Mouse (Mus musculus): ENCODE measurements around the gene Bcas3.
A peak's percentile ranks its signal among the peaks of the same experiment; 100 is the strongest.
"Not testable (repeated sequence)": the region's sequence is repeated elsewhere in the genome, so short reads cannot be mapped to it uniquely, and the experiment has no call there.

Bcas3 gene

DNA sequence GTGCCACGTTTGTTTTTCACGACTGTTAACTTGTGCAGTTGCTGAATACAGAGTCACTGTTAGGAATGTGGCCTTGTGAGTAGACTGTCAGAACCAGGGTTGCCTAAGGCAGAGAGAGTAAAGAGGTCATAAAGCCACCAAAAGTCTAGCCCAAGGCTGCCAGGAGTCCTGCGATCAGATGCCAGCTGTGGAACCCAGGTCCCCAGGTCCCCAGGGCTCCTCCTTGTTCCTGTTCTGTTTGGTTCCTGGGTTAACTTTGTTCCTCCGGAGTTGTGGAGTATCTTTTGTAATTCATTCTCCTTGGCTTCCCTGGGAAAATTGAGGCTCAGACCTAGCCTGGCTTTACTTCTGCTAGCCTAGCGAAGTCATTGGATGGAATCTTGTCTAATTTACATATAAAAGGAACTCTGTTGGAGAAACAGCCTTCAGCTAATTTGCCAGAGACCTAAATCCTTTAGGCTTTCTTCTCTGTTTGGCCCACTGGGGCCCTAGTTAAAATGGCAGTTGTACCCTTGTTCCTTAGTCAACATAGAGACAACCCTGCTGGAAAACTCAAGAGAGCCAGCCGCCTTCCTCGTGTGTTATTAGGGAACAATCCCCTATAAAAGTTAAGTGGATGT lies 361.5 kb downstream of the Bcas3 start:
- no peak for DNase-seq

GRCm38 (mm10) chr11:85716730-85717129 lies 363.8 kb downstream of the Bcas3 start:
- not testable (repeated sequence) for DNase-seq

DNA sequence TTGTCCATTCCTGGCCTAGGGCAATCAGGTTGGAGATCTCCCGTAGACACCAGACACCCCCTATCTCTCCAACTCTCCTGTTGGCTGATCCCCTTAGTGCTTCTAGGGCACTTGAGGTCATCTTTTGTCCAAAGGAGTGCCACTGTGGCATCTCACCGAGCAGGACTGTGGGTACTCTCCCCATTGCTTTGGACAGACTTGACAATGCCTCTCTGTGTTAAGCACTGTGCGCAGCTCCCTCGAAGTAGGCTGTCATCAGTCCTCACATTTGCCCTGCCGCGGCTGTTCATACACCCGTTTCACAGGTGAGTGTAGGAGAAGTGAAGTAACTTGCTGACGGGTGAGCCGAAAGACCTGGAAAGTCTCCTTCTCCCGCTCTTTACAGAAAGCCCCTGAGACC lies 366.1 kb downstream of the Bcas3 start:
- DNase-seq: no peak

- DNase-seq: no peak
These were observed 366.8 kb downstream of the Bcas3 start for GRCm38 (mm10) chr11:85719766-85720165.

DNA sequence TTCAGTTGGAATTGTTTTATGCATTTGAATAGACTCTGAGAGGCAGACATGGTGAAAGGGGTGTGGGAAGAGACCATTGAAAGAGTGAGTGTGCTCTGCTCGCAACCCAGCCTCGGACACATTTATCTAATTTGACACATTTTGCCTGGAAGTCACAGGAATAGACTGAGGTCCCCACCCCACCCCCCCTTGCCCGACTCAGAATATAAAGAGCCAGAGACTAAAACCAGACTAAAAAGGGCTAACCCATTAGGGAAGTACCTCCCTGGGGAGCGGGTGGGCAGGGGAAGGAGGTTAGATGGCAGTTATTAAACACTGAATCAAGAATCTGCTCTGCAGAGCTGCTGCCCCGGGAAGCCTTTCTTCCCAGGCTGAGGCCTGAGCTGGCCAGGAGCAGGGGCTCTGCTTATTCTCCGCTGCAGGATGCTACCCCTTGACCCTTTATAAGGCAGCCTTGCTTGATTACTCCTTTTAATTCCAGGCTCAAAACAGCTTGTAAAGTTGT lies 367.4 kb downstream of the Bcas3 start:
- no peak for DNase-seq

- DNase-seq: no peak
These were observed 369.0 kb downstream of the Bcas3 start for GRCm38 (mm10) chr11:85721986-85722385.

DNA sequence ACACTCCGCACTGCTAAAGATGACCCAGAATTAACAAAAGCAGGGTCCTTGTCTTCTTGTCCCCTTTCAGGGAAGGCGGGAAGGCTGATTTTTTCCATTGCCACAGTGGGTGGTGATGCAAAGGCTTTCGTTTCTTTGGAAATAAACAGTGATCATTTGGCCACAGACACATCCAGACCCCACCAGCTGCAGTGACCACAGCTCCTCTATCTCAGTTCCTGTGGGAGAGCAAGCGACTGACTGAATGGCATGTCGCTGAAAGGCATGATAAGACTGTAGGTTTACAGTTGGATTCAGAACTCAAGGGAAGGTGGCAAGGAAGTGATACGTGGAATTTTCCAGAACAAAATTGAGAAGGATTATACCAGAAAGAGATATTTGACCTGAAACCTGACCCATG lies 371.2 kb downstream of the Bcas3 start:
- DNase-seq: no peak

DNA sequence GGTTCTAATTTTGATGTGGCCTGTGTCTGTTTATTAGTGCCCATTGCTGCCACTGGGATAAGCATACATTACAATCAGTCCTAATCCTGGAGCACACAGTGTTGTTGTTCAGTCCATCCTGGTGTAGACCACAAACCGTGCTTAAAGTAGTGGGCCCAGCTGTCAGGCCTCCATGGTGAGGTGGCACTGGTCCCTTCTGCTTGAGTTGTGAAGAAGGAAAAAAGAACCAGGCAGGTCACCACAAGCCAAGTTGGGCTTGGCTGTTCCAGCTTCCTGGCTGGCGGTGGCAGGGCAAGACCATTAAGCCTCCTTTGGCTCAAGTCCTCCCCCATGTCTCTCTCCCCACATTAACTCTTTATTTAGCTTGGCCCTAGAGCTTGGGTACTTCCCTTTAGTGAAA lies 376.8 kb downstream of the Bcas3 start:
- no peak for DNase-seq

- no peak for DNase-seq
These were observed 379.6 kb downstream of the Bcas3 start for GRCm38 (mm10) chr11:85732462-85733012.

GRCm38 (mm10) chr11:85733577-85733976 lies 380.6 kb downstream of the Bcas3 start:
- peak in 1 of 2 experiments; percentile 9 for DNase-seq

DNA sequence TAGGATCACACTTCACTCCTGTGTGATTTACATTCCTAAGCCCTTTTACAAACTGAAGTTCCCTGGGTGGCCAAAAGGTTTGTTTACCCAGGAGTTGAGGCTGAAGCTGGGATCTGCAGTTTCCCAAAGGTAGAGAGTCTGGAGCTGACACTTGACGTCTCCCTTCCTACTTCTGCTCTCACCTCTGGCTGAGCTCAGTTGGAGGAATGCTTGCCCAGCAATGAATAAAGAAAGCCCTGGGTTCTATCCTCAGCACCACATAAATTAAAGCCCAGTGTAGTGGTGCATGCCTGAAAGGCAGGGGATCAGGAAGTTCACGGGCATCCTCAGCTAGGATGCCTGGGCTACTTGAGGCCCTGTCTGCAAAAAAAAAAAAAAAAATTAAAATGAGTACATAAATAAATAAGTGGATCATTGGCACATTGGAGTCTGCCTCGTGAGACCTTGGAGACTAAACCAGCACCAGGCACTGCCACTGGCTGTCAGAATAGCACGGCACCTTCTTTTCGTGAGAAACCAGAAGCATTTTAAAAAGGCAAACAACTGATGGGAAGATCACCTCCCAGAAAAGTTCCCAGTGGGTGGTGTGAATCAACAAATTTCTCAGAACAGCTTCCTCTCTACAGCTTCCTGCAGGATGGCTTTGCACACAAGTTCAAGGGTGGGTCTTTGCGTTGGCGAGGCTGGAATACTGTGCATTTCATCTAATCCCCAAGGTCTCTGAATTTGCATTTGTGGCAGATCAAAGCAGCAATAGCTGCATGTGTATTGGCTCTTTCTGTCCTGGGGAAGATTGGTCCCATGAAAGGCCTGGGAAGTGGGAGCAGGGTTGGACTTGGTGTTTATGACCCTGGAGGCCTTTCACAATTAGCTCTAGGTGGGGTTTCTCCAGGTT lies 381.6 kb downstream of the Bcas3 start:
- DNase-seq: no peak

- no peak for DNase-seq
These were observed 384.3 kb downstream of the Bcas3 start for GRCm38 (mm10) chr11:85737227-85737626.

DNA sequence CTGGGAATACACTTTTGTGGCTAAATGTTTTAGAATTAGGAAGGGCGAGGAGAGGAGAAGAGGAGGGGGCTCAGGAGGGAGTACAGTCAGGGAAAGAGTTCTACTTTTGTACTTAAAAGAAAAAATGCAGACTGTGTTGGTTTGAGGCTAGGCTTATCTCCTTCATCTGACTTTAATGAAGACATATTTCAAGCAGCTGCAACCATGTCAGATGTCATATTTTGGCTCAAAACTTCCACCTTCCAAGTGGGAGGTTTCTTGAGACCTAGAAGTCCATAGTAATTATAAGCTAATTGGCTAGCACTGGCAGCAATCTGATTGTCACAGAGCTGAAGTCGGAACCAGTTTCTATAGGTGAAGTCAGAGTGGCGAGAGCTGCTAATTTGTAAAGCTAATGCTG lies 384.9 kb downstream of the Bcas3 start:
- DNase-seq: no peak

GRCm38 (mm10) chr11:85738585-85738984 lies 385.6 kb downstream of the Bcas3 start:
- DNase-seq: no peak

DNA sequence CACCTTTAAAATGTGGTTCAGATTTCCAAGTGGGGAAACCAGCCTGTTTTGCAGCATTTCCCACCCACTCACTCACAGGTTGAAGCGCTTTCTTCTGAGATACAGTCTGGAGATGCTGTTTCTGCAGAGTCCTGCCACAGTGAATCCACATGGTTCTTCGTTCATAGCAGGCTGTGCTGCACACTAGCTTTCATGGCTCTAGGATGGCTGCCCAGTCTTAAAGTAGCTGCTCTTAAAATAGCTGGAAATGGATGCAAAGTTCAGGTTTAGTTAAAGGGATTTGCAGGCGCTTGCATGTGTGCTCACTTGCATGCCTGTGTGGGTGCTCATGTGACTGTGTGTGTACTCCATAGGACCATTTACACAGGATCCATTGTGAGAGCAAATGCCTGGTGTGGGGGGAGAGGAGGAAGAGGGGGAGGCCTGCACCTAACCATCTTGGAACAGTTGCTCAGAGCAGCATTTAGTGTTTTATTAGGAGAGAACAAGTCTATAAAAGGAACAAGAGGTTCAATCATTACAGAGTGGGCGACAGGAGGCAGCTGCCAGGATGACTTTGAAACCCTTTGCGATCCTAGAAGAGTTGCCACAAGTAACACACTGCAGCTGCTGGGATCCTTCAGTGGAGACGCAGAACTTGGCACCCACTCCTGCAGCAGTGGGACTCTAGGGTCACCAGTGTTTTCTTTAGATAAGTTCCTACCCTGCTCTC lies 386.5 kb downstream of the Bcas3 start:
- no peak for DNase-seq

- no peak for DNase-seq
These were observed 393.4 kb downstream of the Bcas3 start for GRCm38 (mm10) chr11:85746373-85746772.

- no peak for DNase-seq
These were observed 395.9 kb downstream of the Bcas3 start for GRCm38 (mm10) chr11:85748891-85749290.

GRCm38 (mm10) chr11:85751171-85751570 lies 398.2 kb downstream of the Bcas3 start:
- no peak for DNase-seq

GRCm38 (mm10) chr11:85754631-85755502 lies 401.9 kb downstream of the Bcas3 start:
- DNase-seq: no peak

GRCm38 (mm10) chr11:85755503-85756044 lies 402.6 kb downstream of the Bcas3 start:
- no peak for DNase-seq

DNA sequence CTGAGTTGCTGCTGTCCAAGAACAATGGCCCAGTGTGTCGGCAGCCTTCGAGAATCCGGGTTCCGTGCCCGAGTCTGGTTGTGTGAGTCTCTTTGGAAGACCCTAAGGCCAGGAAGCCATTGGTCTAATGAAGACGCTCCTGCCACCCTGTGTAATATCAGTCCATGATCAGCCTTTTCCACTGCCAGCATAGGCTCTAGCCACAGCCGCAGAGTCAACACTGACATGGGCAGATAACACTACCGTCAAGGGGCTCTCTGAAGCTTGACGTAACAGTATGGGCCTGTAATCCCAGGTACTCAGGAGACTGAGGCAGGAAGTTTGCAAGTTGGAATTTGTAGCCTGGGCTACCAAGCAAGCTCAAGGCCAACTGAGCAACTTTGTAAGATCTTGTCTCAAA lies 405.9 kb downstream of the Bcas3 start:
- no peak for DNase-seq

Data from cerebellum, postnatal 36 days (tissue).